ENCODE assay signal across 21 mouse cellular contexts in the genomic region with DNA sequence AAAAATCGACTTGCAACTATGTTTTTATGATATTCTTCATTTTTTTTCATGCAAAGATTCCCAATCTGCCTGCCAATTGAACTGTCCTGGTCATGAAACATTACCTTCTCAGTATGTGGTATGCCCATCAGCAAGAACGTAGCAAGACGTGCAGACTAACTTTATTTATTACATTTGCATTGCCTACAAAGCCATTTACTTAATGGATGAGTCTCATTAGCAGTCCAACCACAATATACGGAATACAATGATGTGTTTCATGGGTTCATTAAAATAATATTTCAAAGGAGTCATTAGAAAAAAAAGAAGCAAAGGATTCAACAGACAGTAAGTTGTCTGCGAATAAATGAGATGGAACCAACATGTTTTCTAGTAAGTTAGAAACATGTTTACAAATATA.
DNase-seq lines count a peak whose midpoint lies in the region; ATAC-seq and TF ChIP-seq lines count a peak whose summit lies in the region.
"Had no signal": no experiment of that assay in that cellular context is flagged by ENCODE, and none has a peak within 500 bp of the region (broad histone marks: within the 10 kb centered on the region; RNA-seq: fewer than 3 reads in every experiment).

No protein-coding gene starts in this region.

- H3K9me3 ChIP-seq in hindbrain, embryonic 13.5 days = no peaks in the 10 kb centered on the region
- no peaks in the 10 kb centered on the region for H3K9me3 ChIP-seq in hindbrain, embryonic 16.5 days (ENCODE audit: control insufficient read depth, low read length)
- H3K9me3 ChIP-seq in neural tube, embryonic 13.5 days = no peaks in the 10 kb centered on the region
- H3K9me3 ChIP-seq in neural tube, embryonic 15.5 days (replicated peaks) = no peaks in the 10 kb centered on the region
- H3K9me3 ChIP-seq: G1E had no signal

- H3K27ac ChIP-seq in hindbrain, embryonic 13.5 days = no peak overlapping the region
- no peak overlapping the region for H3K27ac ChIP-seq in hindbrain, embryonic 16.5 days (ENCODE audit: low read depth, low read length)
- H3K27ac ChIP-seq in neural tube, embryonic 13.5 days (replicated peaks) = no peak overlapping the region
- no peak overlapping the region for H3K27ac ChIP-seq in neural tube, embryonic 15.5 days (replicated peaks)
- H3K27ac ChIP-seq in gastrocnemius, adult 2 months = no peak overlapping the region

- no peaks in the 10 kb centered on the region for H3K27me3 ChIP-seq in hindbrain, embryonic 13.5 days
- H3K27me3 ChIP-seq in hindbrain, embryonic 16.5 days (replicated peaks; ENCODE audit: control insufficient read depth, insufficient read depth, low read length) = no peaks in the 10 kb centered on the region
- H3K27me3 ChIP-seq in neural tube, embryonic 13.5 days = no peaks in the 10 kb centered on the region
- no peaks in the 10 kb centered on the region for H3K27me3 ChIP-seq in neural tube, embryonic 15.5 days (replicated peaks)
- H3K27me3 ChIP-seq: CH12.LX, Patski had no signal

- no peak for TF ChIP-seq CTCF in gastrocnemius, adult 2 months (IDR thresholded peaks at IDR 0.05)

- ATAC-seq in hindbrain, embryonic 13.5 days (ENCODE audit: low FRiP score) = peak; percentile 54; the same call in 1 of the 2 replicates
- ATAC-seq in hindbrain, embryonic 16.5 days = no peak
- ATAC-seq in neural tube, embryonic 13.5 days (ENCODE audit: low read depth) = peak; percentile 59; the same call in 1 of the 2 replicates
- ATAC-seq in neural tube, embryonic 15.5 days (ENCODE audit: low FRiP score) = 0 out of 2 replicates have a peak, but pooled peaks have one; percentile 50
- ATAC-seq: activated CD4-positive, CD25-positive, alpha-beta regulatory T cell, adult 4 months; CD4-positive, CD25-positive, alpha-beta regulatory T cell, adult 4 months; Patski had no signal

- no peak overlapping the region for H3K4me3 ChIP-seq in hindbrain, embryonic 13.5 days
- H3K4me3 ChIP-seq in hindbrain, embryonic 16.5 days (ENCODE audit: low read length) = no peak overlapping the region
- no peak overlapping the region for H3K4me3 ChIP-seq in neural tube, embryonic 13.5 days
- no peak overlapping the region for H3K4me3 ChIP-seq in neural tube, embryonic 15.5 days (replicated peaks)
- no peak overlapping the region for H3K4me3 ChIP-seq in gastrocnemius, adult 2 months

- H3K4me2 ChIP-seq in hindbrain, embryonic 13.5 days = no peak overlapping the region
- no peak overlapping the region for H3K4me2 ChIP-seq in hindbrain, embryonic 16.5 days (ENCODE audit: low read length)
- no peak overlapping the region for H3K4me2 ChIP-seq in neural tube, embryonic 13.5 days
- H3K4me2 ChIP-seq in neural tube, embryonic 15.5 days = no peak overlapping the region

- intact Hi-C loops in gastrocnemius, adult 2 months (cut with DNase I) = no loop called here

- no peak overlapping the region for H3K9ac ChIP-seq in hindbrain, embryonic 13.5 days
- no peak overlapping the region for H3K9ac ChIP-seq in hindbrain, embryonic 16.5 days (ENCODE audit: low read depth, low read length)
- no peak overlapping the region for H3K9ac ChIP-seq in neural tube, embryonic 13.5 days
- no peak overlapping the region for H3K9ac ChIP-seq in neural tube, embryonic 15.5 days (replicated peaks)

- WGBS in hindbrain, embryonic 13.5 days = 57% methylated on average over 5 of the region's 5 CpGs
- 59% methylated on average over 5 of the region's 5 CpGs for WGBS in hindbrain, embryonic 16.5 days
- 36% methylated on average over 5 of the region's 5 CpGs for WGBS in neural tube, embryonic 13.5 days
- 36% methylated on average over 5 of the region's 5 CpGs for WGBS in neural tube, embryonic 15.5 days

- no peaks in the 10 kb centered on the region for H3K4me1 ChIP-seq in hindbrain, embryonic 13.5 days (replicated peaks)
- H3K4me1 ChIP-seq in hindbrain, embryonic 16.5 days (ENCODE audit: control insufficient read depth, insufficient read depth, low read depth, low read length) = no peaks in the 10 kb centered on the region
- H3K4me1 ChIP-seq in neural tube, embryonic 13.5 days (replicated peaks) = no peaks in the 10 kb centered on the region
- no peaks in the 10 kb centered on the region for H3K4me1 ChIP-seq in neural tube, embryonic 15.5 days

- DNase-seq in neural tube, embryonic 10.5 days (ENCODE audit: extremely low spot score, low spot score) = no peak
- DNase-seq in gastrocnemius, adult 2 months = no peak
- DNase-seq: adrenal gland, adult 2 months; adrenal gland, adult 8-10 months; adrenal gland, postnatal 10 days; adrenal gland, postnatal 14 days; adrenal gland, postnatal 25 days; adrenal gland, postnatal 36 days; B cell, adult 2 months; cerebellum, adult 11 months; cerebellum, adult 11-12 months; cerebellum, adult 18-20 months had no signal

- no peaks in the 10 kb centered on the region for H3K36me3 ChIP-seq in hindbrain, embryonic 13.5 days
- no peaks in the 10 kb centered on the region for H3K36me3 ChIP-seq in hindbrain, embryonic 16.5 days (ENCODE audit: control insufficient read depth, insufficient read depth, low read length)
- H3K36me3 ChIP-seq in neural tube, embryonic 13.5 days = no peaks in the 10 kb centered on the region
- H3K36me3 ChIP-seq in neural tube, embryonic 15.5 days = no peaks in the 10 kb centered on the region
- H3K36me3 ChIP-seq: G1E had no signal
